Mouse (Mus musculus): ENCODE data around the gene Gm35315.
"Not testable (repeated sequence)": the region's sequence is repeated elsewhere in the genome, so short reads cannot be mapped to it uniquely, and the experiment has no call there.

The Gm35315 gene

GRCm38 (mm10) chr5:110094030-110094846 is at the start of gene Gm35315:
TSS of gene Gm35315 (minus strand) at chr5:110094420.
- DNase-seq: peak; percentile 79 to 84

- no peak for DNase-seq
Observed at GRCm38 (mm10) chr5:110143007-110143406, 48.8 kb upstream of the Gm35315 start.

- no peak for DNase-seq
Observed at GRCm38 (mm10) chr5:110142309-110142708, 48.1 kb upstream of the Gm35315 start.

- no peak for DNase-seq
Observed at GRCm38 (mm10) chr5:110140424-110140823, 46.2 kb upstream of the Gm35315 start.

GRCm38 (mm10) chr5:110139325-110139724 is 45.1 kb upstream of the Gm35315 start:
- DNase-seq: no peak

- no peak for DNase-seq
Observed at GRCm38 (mm10) chr5:110137816-110138215, 43.6 kb upstream of the Gm35315 start.

GRCm38 (mm10) chr5:110136087-110136464 is 41.9 kb upstream of the Gm35315 start:
- no peak for DNase-seq

GRCm38 (mm10) chr5:110135293-110136086 is 41.3 kb upstream of the Gm35315 start, which contains the start of gene Chfr:
TSS of gene Chfr (plus strand) at chr5:110135842.
- peak; percentile 99 to 100 for DNase-seq

GRCm38 (mm10) chr5:110122380-110122779 is 28.2 kb upstream of the Gm35315 start:
- not testable (repeated sequence) for DNase-seq

GRCm38 (mm10) chr5:110109991-110110441 is 15.8 kb upstream of the Gm35315 start, which contains the start of gene Zfp605:
TSS of gene Zfp605 (plus strand) at chr5:110110092.
- DNase-seq: peak; percentile 94 to 97

GRCm38 (mm10) chr5:110108305-110108628 is 14.0 kb upstream of the Gm35315 start:
- DNase-seq: no peak

GRCm38 (mm10) chr5:110107581-110108304 is 13.5 kb upstream of the Gm35315 start, which contains the start of gene Gtpbp6:
TSS of gene Gtpbp6 (minus strand) at chr5:110108197.
- peak; percentile 90 to 94 for DNase-seq

- peak; percentile 36 to 43 for DNase-seq
Observed at GRCm38 (mm10) chr5:110106901-110107564, 12.8 kb upstream of the Gm35315 start.

- peak in 1 of 2 experiments; percentile 6 for DNase-seq
Observed at GRCm38 (mm10) chr5:110106140-110106871, 12.1 kb upstream of the Gm35315 start.

- DNase-seq: peak in 1 of 2 experiments; percentile 15
Observed at GRCm38 (mm10) chr5:110104616-110105380, 10.6 kb upstream of the Gm35315 start.

GRCm38 (mm10) chr5:110103901-110104615 is 9.8 kb upstream of the Gm35315 start:
- DNase-seq: no peak

- DNase-seq: no peak
Observed at GRCm38 (mm10) chr5:110102853-110103625, 8.8 kb upstream of the Gm35315 start.

GRCm38 (mm10) chr5:110102429-110102828 is 8.2 kb upstream of the Gm35315 start:
- DNase-seq: no peak

GRCm38 (mm10) chr5:110101716-110102347 is 7.6 kb upstream of the Gm35315 start:
- peak; percentile 49 to 60 for DNase-seq
